Mouse (Mus musculus) adrenal gland, postnatal 14 days (tissue): ENCODE data around the gene St8sia1. TPM values are rescaled to one million over a fixed set of nuclear protein-coding genes. Genes with fewer than 3 reads are reported as not detected.
A peak's percentile ranks its signal among the peaks of the same experiment; 100 is the strongest.
"Not testable (repeated sequence)": the region's sequence is repeated elsewhere in the genome, so short reads cannot be mapped to it uniquely, and the experiment has no call there.

Source experiments
- DNase-seq: peaks from one replicate; pipeline ENCODE4 v3.0.0; 2021; ENCODE audit warnings: mixed read lengths
- long read RNA-seq, 2 experiments: library from polyadenylated mRNA; stranded (forward); transcript quantifications; one replicate each; pipeline ENCODE4 v2.0.0; 2021
- total RNA-seq: library from RNA; stranded (reverse); gene quantifications from 2 replicates; pipeline ENCODE4 v1.2.3, GENCODE M21; 2021

Gene St8sia1
- total RNA-seq: 1.9 and 2.8 TPM in 2 replicates
- long read RNA-seq, experiment 1, full-length matches to known transcripts: 3 of 3 reads
- long read RNA-seq, experiment 1, partial matches to known transcripts: 0 of 3 reads
- long read RNA-seq, experiment 1, other reads (novel, unspliced or antisense): 0 of 3 reads
- long read RNA-seq, experiment 2: 0 reads

DNA sequence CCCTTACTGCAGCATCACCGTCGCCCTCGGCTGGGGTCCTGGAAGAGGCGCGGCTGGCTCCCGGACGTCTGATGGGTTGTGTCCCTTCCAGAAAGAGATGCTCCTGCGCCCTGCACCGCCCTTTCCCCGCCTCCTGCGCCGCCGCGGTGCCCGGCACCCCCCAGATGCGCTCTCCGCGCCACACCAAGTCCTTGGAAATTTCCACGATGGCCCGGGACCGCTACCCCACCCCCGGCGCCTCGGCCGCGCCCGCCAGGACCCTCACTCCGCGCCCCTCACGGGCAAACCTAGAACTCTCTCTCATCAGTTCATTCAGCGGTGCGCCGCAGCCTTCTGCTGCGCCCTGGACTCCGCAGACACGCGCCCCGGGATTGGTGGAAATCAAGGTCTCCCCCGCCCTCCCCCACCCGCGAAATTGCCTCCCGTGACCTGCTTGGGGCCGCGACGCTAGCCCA lies at the start of gene St8sia1:
St8sia1 (minus strand) TSS at position 377 of the 455 bp plus-strand sequence.
- peak; percentile 28 for DNase-seq

DNA sequence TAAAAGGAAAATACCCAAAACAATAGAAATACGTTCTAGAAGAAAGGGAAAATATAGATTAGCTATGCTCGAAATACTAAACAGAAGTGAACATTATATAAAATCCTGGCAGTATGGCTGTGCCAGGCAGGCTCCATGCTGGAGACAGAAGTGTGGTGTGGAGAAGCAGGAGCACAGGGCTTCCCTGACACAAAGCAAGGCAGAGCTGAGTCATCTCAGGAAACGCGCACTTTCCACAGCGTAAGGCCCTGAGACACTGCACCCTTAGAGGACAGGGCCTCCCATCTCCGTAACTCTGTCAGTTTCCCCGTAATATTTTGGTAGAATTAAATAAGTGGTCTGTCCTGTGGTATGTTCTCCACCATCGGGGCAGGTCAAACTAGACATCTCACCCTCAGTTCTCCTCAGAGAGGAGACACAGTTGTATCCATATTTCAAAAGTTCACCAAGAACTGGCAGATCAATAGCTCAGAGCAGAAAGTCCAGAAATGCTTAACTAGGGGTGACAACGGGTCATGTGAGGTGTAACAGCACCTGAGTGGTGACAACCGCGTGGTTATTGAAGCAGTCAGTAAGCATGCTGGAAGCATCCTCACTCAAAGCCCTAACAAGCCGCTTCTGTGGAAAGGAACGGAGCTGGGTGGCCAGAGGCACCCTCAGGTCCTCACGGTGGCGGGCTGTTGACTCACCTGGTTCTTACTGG lies 48.4 kb upstream of the St8sia1 start:
- no peak for DNase-seq

DNA sequence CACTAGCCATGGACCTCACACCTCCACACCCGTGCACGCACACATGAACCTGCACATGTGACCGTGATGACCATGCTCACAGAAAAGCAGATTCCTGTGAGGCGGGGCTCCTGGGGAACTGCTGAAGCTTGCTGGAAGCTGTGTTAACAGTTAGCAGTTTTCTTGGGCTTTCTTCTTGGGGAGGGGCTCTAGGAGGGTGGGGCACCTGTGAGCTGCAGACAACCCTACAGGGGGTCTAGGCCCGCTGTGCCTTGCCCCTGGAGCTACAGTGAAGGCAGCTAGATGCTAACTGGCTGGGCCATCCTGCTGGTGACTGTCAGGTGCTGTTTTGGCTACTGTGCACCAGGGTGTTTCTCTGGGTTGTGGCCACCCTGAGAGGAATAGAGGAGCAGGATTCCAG lies 44.6 kb upstream of the St8sia1 start:
- DNase-seq: no peak

DNA sequence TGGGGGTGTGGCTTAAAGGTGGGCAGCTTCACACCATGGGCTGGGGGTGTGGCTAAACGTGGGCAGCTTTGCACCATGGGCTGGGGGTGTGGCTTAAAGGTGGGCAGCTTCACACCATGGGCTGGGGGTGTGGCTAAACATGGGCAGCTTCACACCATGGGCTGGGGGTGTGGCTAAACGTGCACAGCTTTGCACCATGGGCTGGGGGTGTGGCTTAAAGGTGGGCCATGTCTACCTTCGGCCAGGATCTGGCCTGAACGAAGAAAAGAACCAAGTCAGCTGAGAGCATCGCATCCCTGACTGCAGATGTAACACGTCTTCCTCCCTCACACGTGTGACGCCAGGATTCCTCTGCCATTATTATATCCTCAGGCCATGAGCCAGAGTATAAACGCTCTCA lies 41.0 kb upstream of the St8sia1 start:
- not testable (repeated sequence) for DNase-seq

DNA sequence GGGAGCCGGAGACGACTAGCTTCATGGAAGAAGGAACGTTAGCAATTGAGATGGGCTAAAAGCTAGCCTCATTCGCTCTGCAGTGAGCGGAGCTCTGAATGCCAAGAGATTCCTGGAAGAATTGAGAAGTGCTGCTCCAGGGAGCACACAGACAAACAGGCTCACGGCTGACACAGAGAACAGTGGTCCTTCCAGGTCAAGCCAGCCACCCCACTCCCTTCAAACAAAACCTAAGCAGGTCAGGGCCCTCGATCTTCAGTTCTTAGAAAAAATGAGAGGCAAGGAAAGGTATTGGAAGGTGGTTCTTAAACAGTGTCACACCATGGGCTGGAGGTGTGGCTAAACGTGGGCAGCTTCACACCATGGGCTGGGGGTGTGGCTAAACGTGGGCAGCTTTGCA lies 40.5 kb upstream of the St8sia1 start:
- DNase-seq: no peak

DNA sequence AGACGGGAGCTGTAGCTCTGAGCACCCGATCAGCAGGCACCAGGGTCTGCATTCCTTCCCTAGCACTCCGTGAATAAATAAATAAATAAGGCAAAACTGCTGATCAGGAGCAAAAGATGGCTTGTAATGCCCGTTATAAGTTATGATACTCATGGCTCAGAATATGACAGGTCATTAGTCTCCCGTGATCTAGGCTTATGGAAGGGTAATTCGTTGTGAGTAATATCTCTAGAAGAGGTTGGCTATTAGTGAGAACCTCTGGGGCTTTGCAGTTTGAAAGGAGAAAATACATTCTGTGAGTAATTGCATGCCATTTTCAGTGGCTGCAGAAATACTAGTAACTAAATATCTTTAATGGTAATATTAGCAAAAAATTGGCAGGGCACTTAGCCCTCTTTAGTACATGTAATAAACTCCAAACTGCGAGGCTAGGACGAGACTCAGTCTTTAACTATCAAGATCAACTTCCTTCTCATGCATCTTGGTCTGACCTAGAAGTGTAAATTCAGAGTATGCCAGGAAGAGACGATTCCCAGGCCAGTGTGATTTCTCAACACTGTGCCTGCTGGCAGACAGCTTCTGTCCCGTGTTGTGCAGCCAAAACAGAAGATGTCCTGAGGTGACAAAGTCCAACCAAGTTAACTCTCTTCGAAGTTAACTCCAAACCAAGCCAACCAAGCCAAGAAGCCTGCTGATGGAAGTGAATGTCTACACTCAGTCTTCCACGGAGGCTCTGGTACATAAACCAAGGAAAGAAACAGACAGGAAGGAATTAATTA lies 34.2 kb upstream of the St8sia1 start:
- DNase-seq: peak; percentile 47

DNA sequence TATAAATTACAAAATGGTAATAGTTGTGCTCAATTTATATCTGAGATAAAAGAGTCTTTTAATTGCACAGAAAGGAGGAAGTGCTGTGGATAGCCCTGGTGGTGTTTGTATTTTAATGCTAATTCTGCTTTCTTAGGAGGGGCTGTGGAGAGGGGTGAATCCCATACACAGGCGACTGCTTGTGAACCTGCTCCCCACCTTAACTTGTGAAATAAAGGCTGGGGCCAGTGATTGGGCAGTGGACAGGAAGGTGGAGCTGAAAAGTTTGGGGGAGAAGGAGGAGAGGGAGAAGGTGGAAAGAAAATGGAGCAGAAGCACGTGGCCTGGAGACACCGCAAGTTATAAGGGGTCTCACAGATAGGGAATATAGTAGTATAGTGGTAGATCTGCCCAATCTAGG lies 32.6 kb upstream of the St8sia1 start:
- no peak for DNase-seq

DNA sequence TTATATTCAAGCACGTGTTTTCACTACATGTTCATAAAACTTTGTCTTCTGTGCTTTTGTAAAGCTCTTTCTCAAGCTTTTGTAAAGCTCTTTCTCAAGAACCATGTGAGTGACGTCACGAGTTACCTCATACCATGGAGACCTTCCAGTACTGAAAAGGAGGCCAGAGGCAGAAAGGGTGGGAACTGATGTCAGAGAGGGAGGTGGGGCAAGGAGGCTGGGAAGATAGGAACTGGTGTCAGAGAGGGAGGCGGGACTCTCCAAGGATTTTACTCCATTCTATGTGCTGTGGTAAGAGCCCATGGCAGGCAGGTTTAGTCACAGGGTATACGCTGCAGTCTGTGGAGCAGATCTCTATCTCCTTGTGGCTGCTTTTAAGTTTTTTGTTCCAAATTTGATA lies 31.3 kb upstream of the St8sia1 start:
- peak; percentile 68 for DNase-seq

DNA sequence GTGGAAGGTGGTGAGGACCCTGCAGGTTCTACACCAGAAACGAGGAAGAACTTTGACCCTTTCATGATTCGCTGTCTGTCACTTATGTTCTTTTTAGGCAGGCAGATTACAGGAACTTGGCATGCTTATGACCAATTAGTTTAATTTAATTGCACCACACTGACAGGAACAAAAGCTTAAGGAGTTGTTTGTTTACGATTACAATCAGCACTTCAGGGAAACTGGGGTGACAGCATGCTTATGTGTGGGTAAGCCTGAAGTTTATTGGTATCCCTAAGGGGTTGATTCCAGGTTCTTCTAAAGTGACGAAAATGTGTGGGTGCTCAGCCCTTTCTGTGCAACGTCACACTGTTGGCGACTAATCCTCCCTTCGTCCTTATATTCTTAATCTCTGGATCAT lies 30.6 kb upstream of the St8sia1 start:
- DNase-seq: no peak

DNA sequence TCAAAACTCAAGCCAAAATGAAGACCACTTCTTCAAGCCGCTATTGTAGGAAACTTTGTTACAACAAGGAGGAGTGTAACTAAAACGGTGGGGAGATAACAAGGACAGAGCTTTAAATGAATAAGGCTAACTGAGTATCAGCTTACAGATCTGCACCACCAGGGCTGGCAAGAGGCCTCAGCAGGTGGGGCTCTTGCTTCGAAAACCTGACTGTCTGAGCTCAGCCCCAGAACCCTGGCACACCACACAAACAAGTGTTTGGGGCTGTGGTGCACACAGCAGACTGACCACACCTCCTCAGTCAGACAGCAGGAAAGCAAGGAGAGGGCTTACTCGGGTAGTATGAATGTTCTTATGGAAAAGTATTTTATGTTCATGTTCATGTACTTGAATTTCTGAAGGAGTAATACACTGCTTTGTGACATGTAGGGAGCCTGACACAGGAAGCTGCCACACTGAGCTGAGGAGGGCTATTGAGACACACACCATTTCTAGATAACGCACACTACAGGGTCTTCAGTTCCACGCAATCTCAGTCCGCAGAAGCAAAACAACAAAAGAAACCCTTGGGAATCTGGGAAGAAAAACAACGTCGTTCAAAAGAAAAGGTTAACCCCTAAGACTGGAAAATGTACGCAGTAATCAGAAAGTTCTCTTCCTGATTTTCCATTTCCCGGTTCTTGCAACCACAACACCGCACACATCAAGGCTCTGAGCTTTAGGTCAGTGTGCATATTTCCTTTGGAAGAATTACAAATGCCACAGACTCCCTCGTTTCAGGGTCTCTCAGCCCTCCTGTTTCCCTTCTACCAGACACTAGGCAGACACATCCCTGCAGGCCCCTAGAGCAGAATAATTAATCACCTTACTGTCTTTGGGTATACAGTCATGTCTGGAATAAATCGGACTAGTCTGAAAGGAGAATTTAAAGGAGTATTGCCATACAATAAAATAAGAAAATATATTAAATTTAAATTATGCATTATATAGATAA lies 29.8 kb upstream of the St8sia1 start:
- DNase-seq: no peak

DNA sequence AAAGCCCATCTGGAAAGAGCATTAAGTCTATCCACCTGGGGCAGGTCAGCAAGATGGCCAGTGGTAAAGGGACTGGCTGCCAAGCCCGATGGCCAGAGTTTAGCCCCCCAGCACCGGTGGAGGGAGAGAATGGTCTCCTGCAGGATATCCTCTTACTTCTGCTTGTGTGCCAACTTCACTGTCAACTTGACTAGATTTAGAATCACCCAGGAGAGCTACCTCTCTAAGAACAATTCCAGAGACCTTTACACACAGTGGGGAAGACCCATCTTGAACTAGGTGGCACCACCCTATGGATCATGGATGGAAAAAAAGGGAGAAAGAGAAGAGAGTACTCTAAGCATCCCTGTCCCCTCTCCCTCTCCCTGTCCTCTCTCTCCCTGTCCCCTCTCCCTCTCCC lies 28.7 kb upstream of the St8sia1 start:
- no peak for DNase-seq

DNA sequence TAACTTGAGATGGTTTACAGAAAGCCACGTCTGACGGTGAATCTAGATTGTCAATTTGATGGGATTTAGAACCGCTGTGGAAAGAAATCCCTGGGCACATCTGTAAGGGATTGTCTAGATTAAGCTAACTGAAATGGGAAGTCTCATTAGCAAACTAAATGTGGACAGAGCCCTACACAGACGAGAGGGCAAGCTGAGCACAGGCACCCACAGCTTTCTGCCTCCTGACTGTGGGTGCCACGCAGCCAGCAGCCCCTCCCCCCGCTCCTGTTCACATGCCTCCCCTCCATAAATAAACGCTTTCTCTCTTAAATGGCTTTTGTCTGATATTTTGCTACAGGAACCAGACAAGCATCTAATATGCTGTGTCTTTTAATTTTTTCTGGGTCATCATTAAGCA lies 27.8 kb upstream of the St8sia1 start:
- DNase-seq: no peak

DNA sequence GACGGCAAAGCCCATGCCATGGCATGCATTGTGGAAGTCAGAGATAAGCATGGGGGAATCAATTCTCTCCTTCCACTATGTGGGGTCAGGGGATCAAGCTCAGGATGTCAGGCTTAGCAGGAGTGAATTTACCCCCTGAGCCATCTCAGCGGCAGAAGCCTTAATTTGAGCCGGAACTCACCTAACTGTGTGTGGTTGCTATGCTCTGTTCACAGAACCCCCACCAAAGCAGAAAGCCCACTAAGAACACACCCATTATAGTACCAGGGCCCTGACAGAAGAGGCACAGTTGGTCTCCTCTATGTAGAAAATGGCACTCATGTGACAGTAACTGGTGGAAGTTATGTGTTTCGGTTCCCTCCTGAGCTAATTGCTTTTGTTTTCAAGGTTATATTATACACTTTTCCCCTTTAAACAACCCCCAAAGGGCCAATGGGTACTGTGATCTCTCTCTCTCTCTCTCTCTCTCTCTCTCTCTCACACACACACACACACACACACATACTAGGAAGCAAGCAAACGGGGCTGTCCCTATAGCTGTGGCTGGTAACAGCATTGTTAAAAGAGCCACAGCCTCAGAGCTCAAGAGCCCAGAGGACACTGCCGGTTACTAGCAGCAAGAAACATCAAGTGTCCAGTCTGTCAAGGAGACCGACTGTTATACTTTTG lies 27.3 kb upstream of the St8sia1 start:
- DNase-seq: no peak

DNA sequence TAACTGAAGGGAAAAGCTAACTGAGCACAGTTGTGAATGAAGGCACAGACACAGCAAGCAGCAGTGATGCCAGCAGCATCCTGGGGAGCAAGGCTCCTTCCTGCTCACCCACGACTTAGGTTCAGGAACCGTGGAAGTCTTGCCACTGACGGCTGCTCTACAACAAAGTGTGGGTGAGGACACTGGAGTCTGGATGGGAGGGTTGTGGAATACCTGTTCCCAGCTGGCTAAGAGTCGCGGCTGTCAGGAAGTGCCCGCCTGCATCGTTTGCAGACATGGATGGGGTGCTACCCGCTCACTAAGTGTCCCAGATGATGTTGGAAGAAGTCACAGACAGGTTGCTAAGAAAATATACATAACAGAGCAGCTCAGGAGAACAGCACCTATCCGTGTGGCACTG lies 26.3 kb upstream of the St8sia1 start:
- no peak for DNase-seq

DNA sequence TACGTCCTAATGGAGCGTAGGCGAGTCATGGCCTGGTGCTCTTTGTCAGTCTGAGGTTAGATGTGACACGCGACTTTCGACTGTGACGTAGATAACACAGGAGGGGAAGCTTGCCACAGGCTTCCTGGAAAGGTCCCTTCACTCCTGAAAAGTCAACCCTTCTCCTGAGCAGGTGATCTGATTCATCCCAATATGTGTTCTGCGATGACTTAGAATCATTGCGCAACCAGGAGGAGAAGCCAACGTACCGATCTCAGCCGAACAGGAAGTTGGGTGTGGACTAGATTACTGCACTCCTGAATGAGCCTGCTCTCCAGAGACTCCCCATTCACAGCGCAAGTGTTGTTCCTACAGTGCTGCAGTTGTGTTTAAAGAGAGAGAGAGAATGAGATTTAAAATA lies 25.2 kb upstream of the St8sia1 start:
- DNase-seq: no peak

DNA sequence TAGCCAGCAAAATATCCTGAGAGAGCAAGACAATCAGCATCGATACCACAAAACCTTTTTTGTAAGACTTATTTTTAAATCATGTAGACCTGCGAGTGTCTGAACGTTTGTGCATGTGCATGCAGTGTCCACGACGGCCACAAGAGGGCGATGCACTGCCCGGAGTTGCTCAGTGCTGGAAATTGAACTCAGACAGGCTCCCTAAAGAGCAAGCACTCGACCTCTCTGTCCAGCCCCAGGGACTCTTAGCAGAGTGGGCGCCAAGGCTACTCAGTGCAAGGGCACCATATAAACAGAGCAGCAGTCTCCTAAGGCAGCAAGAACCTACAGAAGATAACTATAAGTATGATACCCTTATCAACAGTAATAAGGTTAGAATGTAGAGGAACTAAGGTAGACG lies 24.5 kb upstream of the St8sia1 start:
- peak; percentile 83 for DNase-seq

DNA sequence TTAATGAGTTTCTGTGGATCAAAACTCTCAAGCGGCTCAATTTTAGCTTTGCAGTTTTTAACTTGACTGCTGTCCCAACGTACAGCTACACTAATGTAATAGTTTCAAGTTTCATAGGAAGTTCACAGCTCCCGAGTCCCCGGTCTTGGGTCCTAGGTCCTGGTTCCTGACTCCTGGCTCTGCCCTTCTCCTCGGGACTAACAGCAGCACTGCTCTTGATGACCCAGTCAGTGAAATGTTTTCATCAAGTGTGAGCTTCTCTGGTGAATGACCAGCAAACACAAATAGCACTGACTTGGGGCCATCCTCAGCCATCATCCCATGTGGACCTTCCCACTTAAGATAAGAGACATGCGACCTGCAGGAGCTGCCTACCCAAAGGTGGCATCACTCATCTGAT lies 24.0 kb upstream of the St8sia1 start:
- no peak for DNase-seq

DNA sequence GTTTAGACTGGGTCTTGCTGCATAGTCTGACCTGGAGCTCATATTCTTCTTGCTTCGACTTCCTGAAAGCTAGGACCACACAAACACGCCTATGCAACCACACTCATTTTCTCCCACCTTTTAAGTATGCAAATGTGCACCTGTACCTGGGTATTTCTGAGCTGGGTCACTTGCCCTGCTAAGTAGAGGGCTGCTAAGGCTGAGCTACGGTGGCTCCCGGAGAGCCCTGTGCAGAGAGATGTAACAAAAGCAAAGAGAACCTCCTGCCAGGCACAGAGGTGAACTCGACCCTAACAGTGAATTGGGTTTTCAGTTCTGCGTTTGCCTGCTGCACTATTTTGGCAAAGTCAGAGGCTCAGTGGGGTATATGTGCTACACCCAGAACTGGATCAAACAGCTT lies 23.4 kb upstream of the St8sia1 start:
- DNase-seq: no peak

DNA sequence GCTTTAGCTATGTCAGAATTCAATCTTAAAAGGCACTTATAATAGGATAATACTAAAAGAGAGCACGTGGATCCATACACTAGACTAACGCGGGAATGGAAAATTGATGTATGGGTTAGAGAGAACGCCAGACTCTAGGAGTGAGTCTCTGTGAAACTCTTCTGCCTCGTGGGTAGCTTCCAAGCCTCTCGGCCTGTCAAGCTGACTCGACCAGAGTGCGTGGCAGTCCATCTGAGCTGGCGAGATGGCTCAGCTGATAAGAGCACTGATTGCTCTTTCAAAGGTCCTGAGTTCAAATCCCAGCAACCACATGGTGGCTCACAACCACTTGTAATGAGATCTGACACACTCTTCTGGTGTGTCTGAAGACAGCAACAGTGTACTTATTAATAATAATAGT lies 22.5 kb upstream of the St8sia1 start:
- DNase-seq: not testable (repeated sequence)

DNA sequence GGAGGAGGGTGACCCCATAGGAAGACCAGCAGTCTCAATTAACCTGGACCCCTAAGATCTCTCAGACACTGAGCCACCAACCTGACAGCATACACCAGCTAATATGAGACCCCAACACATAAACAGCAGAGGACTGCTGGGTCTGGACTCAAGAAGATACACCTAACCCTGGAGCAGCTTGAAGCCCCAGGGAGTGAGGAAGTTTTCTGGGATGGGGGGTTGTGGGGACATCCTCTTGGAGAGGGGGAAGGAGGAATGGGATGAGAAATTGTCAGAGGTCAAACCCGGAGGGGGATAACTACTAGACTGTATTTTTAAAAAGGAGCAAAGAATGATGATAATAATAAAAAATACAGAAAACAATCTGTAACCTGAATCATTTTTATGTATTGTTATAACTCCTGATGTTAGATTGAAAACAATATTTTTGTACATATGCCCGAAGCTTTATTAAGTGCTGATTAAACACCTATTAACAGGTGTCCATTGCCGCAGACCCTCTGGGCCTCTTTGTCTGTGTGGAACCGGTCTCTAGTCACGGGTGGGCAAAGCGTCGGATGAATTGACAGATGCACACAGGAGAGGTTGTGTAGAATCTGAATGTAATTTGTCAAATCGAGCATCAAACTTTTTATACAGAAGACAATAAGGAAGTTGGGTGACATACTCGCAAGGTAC lies 21.4 kb upstream of the St8sia1 start:
- DNase-seq: not testable (repeated sequence)
